Mouse (Mus musculus): ENCODE data around the gene Rnf220. TPM values are rescaled to one million over a fixed set of nuclear protein-coding genes. Genes with fewer than 3 reads are reported as not detected.

Rnf220 gene
- total and polyA plus RNA-seq, 3 experiments, result 64.4 to 117 (median 86.8) TPM

- DNase-seq (ENCODE audit: extremely low read depth), result peak; percentile 46
- dilution Hi-C loops (cut with MboI; ENCODE audit: extremely low pct_ligation_motif_present, extremely low pct_unique_long_range_greater_than_20kb, low sequenced_read_pairs), result no loop called here
- no peak overlapping the region for H3K9ac ChIP-seq (ENCODE audit: insufficient read depth, low read depth)
These were observed 16.0 kb downstream of the Rnf220 start for GRCm38 (mm10) chr4:117480611-117481445.

GRCm38 (mm10) chr4:117479951-117480350 lies 16.9 kb downstream of the Rnf220 start:
- no peaks in the 10 kb centered on the region for H3K79me2 ChIP-seq (replicated peaks; ENCODE audit: control insufficient read depth, extremely low read depth, insufficient read depth, poor library complexity, severe bottlenecking)
- no peak overlapping the region for H3K4me3 ChIP-seq (replicated peaks in 1 of 3; ENCODE audit: low read depth in 2 of 3, low read length in 2 of 3, poor library complexity in 1 of 3)
- H3K4me2 ChIP-seq (ENCODE audit: insufficient read depth, low read depth, poor library complexity, severe bottlenecking), result no peak overlapping the region
- no peak for TF ChIP-seq USF2 (conservative IDR thresholded peaks at IDR 0.05; ENCODE audit: low read depth, low read length)
- TF ChIP-seq E2F4 (IDR thresholded peaks at IDR 0.05; ENCODE audit: insufficient replicate concordance, low read depth, low read length), result no peak
- TF ChIP-seq MAX (IDR thresholded peaks at IDR 0.05; ENCODE audit: low read length), result no peak
- H3K36me3 ChIP-seq (replicated peaks in 1 of 2; ENCODE audit: control insufficient read depth in 1 of 2, insufficient read depth in 1 of 2, low read length in 1 of 2), result no peaks in the 10 kb centered on the region
- no peak for DNase-seq (ENCODE audit: extremely low read depth)
- peaks cover 19 to 63% of the 10 kb centered on the region in 2 experiments for H3K4me1 ChIP-seq (ENCODE audit: control insufficient read depth in 1 of 2, insufficient read depth in 2 of 2)
- H3K27me3 ChIP-seq (replicated peaks), result no peaks in the 10 kb centered on the region
- dilution Hi-C loops (cut with MboI; ENCODE audit: extremely low pct_ligation_motif_present, extremely low pct_unique_long_range_greater_than_20kb, low sequenced_read_pairs) (no loop called here), in situ Hi-C loops (cut with MboI; ENCODE audit: low pct_ligation_motif_present, low pct_unique_long_range_greater_than_20kb, low sequenced_read_pairs) (no loop called here)
- H3K27ac ChIP-seq (ENCODE audit: insufficient read depth, low read depth), result no peak overlapping the region
- H3K9me3 ChIP-seq (replicated peaks; ENCODE audit: low read length), result no peaks in the 10 kb centered on the region
- no peak overlapping the region for H3K9ac ChIP-seq (ENCODE audit: insufficient read depth, low read depth)

More at GRCm38 (mm10) chr4:117480611-117481445, 16.0 kb downstream of the Rnf220 start:
- Histone ChIP-seq H3K27me3 (replicated peaks) (no peaks in the 10 kb centered on the region), H3K4me3 (replicated peaks in 1 of 3; ENCODE audit: low read depth in 2 of 3, low read length in 2 of 3, poor library complexity in 1 of 3) (no peak overlapping the region), H3K36me3 (replicated peaks in 1 of 2; ENCODE audit: control insufficient read depth in 1 of 2, insufficient read depth in 1 of 2, low read length in 1 of 2) (no peaks in the 10 kb centered on the region), H3K4me1 (ENCODE audit: control insufficient read depth in 1 of 2, insufficient read depth in 2 of 2) (peaks cover 19 to 54% of the 10 kb centered on the region in 2 experiments), H3K27ac (ENCODE audit: insufficient read depth, low read depth) (no peak overlapping the region), H3K4me2 (ENCODE audit: insufficient read depth, low read depth, poor library complexity, severe bottlenecking) (no peak overlapping the region), H3K79me2 (replicated peaks; ENCODE audit: control insufficient read depth, extremely low read depth, insufficient read depth, poor library complexity, severe bottlenecking) (no peaks in the 10 kb centered on the region), H3K9me3 (replicated peaks; ENCODE audit: low read length) (no peaks in the 10 kb centered on the region)
- in situ Hi-C loops (cut with MboI; ENCODE audit: low pct_ligation_motif_present, low pct_unique_long_range_greater_than_20kb, low sequenced_read_pairs), result no loop called here
- no peak for TF ChIP-seq ZC3H11A (IDR thresholded peaks at IDR 0.05; ENCODE audit: low read depth, low read length)
- TF ChIP-seq ETS1 (conservative IDR thresholded peaks at IDR 0.05; ENCODE audit: low read depth, low read length), result peak; percentile 29; the same call in 1 of the 2 replicates
- 0 out of 2 replicates have a peak, but pooled peaks have one; percentile 14 for TF ChIP-seq BHLHE40 (IDR thresholded peaks at IDR 0.05; ENCODE audit: low read depth, low read length)
- no peak for TF ChIP-seq ZKSCAN1 (IDR thresholded peaks at IDR 0.05; ENCODE audit: borderline replicate concordance, low read depth, low read length)
- TF ChIP-seq USF2 (conservative IDR thresholded peaks at IDR 0.05; ENCODE audit: low read depth, low read length), result no peak

- TF ChIP-seq POLR2A (IDR thresholded peaks at IDR 0.05; ENCODE audit: low read depth, low read length), result no peak
- TF ChIP-seq USF1 (IDR thresholded peaks at IDR 0.05; ENCODE audit: low read depth, low read length), result no peak
- TF ChIP-seq TCF12 (IDR thresholded peaks at IDR 0.05; ENCODE audit: low read depth, low read length), result no peak
- peak; percentile 73 for TF ChIP-seq IRF4 (IDR thresholded peaks at IDR 0.05; ENCODE audit: low read depth, low read length)
- TF ChIP-seq ETS1 (conservative IDR thresholded peaks at IDR 0.05; ENCODE audit: low read depth, low read length), result peak; percentile 50
- TF ChIP-seq SIN3A (IDR thresholded peaks at IDR 0.05; ENCODE audit: low read length), result no peak
- TF ChIP-seq NRF1 (IDR thresholded peaks at IDR 0.05; ENCODE audit: low read depth, low read length), result peak; percentile 28; the same call in 1 of the 2 replicates
- no peak for TF ChIP-seq TBP (conservative IDR thresholded peaks at IDR 0.05; ENCODE audit: low read depth, low read length)
- TF ChIP-seq BHLHE40 (IDR thresholded peaks at IDR 0.05; ENCODE audit: low read depth, low read length), result peak; percentile 94
- TF ChIP-seq MAX (IDR thresholded peaks at IDR 0.05; ENCODE audit: low read length), result peak; percentile 66; the same call in 1 of the 2 replicates
- no peak for TF ChIP-seq ZC3H11A (IDR thresholded peaks at IDR 0.05; ENCODE audit: low read depth, low read length)
- TF ChIP-seq JUND (conservative IDR thresholded peaks at IDR 0.05; ENCODE audit: low read depth, low read length), result no peak
- TF ChIP-seq KAT2A (IDR thresholded peaks at IDR 0.05; ENCODE audit: insufficient replicate concordance, low read length), result no peak
- Histone ChIP-seq H3K27ac (ENCODE audit: insufficient read depth, low read depth) (no peak overlapping the region), H3K9me3 (replicated peaks; ENCODE audit: low read length) (no peaks in the 10 kb centered on the region), H3K4me2 (ENCODE audit: insufficient read depth, low read depth, poor library complexity, severe bottlenecking) (peak overlapping the region; percentile 69), H3K9ac (ENCODE audit: insufficient read depth, low read depth) (no peak overlapping the region), H3K27me3 (replicated peaks) (no peaks in the 10 kb centered on the region), H3K79me2 (replicated peaks; ENCODE audit: control insufficient read depth, extremely low read depth, insufficient read depth, poor library complexity, severe bottlenecking) (no peaks in the 10 kb centered on the region), H3K36me3 (replicated peaks in 1 of 2; ENCODE audit: control insufficient read depth in 1 of 2, insufficient read depth in 1 of 2, low read length in 1 of 2) (no peaks in the 10 kb centered on the region), H3K4me3 (replicated peaks in 1 of 3; ENCODE audit: low read depth in 2 of 3, low read length in 2 of 3, poor library complexity in 1 of 3) (peak overlapping the region in 2 of 3 experiments; percentile 14 to 45), H3K4me1 (ENCODE audit: control insufficient read depth in 1 of 2, insufficient read depth in 2 of 2) (peaks cover 19 to 68% of the 10 kb centered on the region in 2 experiments)
- in situ Hi-C loops (cut with MboI; ENCODE audit: low pct_ligation_motif_present, low pct_unique_long_range_greater_than_20kb, low sequenced_read_pairs) (no loop called here), dilution Hi-C loops (cut with MboI; ENCODE audit: extremely low pct_ligation_motif_present, extremely low pct_unique_long_range_greater_than_20kb, low sequenced_read_pairs) (no loop called here)
- DNase-seq (ENCODE audit: extremely low read depth), result peak; percentile 85
These were observed 18.7 kb downstream of the Rnf220 start for GRCm38 (mm10) chr4:117478101-117478673.

Data from CH12.LX (cell line).